Comparison of ENCODE assay signal across 30 mouse cellular contexts in genomic region chr2:118015182-118015581, GRCm38 (mm10).
"Had no signal": no experiment of that assay in that cellular context is flagged by ENCODE, and none has a peak within 500 bp of the region (broad histone marks: within the 10 kb centered on the region; RNA-seq: fewer than 3 reads in every experiment).

No protein-coding gene starts in this region.

- H3K4me1 ChIP-seq: limb, embryonic 10.5 days; limb, embryonic 12.5 days; limb, embryonic 13.5 days; limb, embryonic 15.5 days; liver, embryonic 12.5 days; liver, embryonic 13.5 days; liver, embryonic 15.5 days; lung, embryonic 15.5 days; midbrain, embryonic 10.5 days; midbrain, embryonic 12.5 days; midbrain, embryonic 13.5 days; midbrain, embryonic 15.5 days; neural tube, embryonic 12.5 days had no signal

- ATAC-seq: liver, embryonic 12.5 days; liver, postnatal 0 days; midbrain, embryonic 13.5 days; midbrain, embryonic 15.5 days; midbrain, embryonic 16.5 days had no signal

- H3K36me3 ChIP-seq: limb, embryonic 10.5 days; limb, embryonic 12.5 days; limb, embryonic 13.5 days; limb, embryonic 15.5 days; liver, embryonic 12.5 days; liver, embryonic 13.5 days; liver, embryonic 15.5 days; lung, embryonic 15.5 days; midbrain, embryonic 10.5 days; midbrain, embryonic 12.5 days; midbrain, embryonic 13.5 days; midbrain, embryonic 15.5 days; neural tube, embryonic 12.5 days had no signal

- H3K4me3 ChIP-seq: left cerebral cortex, adult 2 months; limb, embryonic 10.5 days; limb, embryonic 12.5 days; limb, embryonic 13.5 days; limb, embryonic 15.5 days; liver, embryonic 12.5 days; liver, embryonic 13.5 days; liver, embryonic 15.5 days; lung, embryonic 15.5 days; megakaryocyte, embryonic 14.5 days; midbrain, embryonic 10.5 days; midbrain, embryonic 12.5 days; midbrain, embryonic 13.5 days; midbrain, embryonic 15.5 days; myocyte; neural tube, embryonic 12.5 days had no signal

- DNase-seq: left cerebral cortex, postnatal 4 days; liver; liver, embryonic 13.5 days; liver, postnatal 0 days; lung, adult 18-20 months; lung, adult 2 months; lung, embryonic 14.5 days; lung, postnatal 36 days; lung, postnatal 4 days; midbrain, embryonic 14.5 days had no signal

- H3K27ac ChIP-seq: left cerebral cortex, adult 2 months; limb, embryonic 10.5 days; limb, embryonic 12.5 days; limb, embryonic 13.5 days; limb, embryonic 15.5 days; liver, embryonic 12.5 days; liver, embryonic 13.5 days; liver, embryonic 14.5 days; liver, embryonic 15.5 days; lung, embryonic 15.5 days; macrophage; midbrain, embryonic 10.5 days; midbrain, embryonic 12.5 days; midbrain, embryonic 13.5 days; midbrain, embryonic 15.5 days; neural tube, embryonic 12.5 days had no signal

- H3K9ac ChIP-seq: limb, embryonic 12.5 days; limb, embryonic 13.5 days; limb, embryonic 15.5 days; liver, embryonic 12.5 days; liver, embryonic 13.5 days; liver, embryonic 14.5 days; liver, embryonic 15.5 days; liver, postnatal 0 days; lung, embryonic 14.5 days; lung, embryonic 15.5 days; midbrain, embryonic 12.5 days; midbrain, embryonic 13.5 days; midbrain, embryonic 15.5 days; neural tube, embryonic 12.5 days had no signal

- H3K4me2 ChIP-seq: limb, embryonic 12.5 days; limb, embryonic 13.5 days; limb, embryonic 15.5 days; liver, embryonic 11.5 days; liver, embryonic 12.5 days; liver, embryonic 13.5 days; liver, embryonic 15.5 days; lung, embryonic 14.5 days; lung, embryonic 15.5 days; midbrain, embryonic 11.5 days; midbrain, embryonic 12.5 days; midbrain, embryonic 13.5 days; midbrain, embryonic 15.5 days; neural tube, embryonic 12.5 days had no signal

- H3K27me3 ChIP-seq: limb, embryonic 12.5 days; limb, embryonic 13.5 days; limb, embryonic 15.5 days; liver, embryonic 12.5 days; liver, embryonic 13.5 days; liver, embryonic 15.5 days; lung, embryonic 15.5 days; megakaryocyte, embryonic 14.5 days; midbrain, embryonic 12.5 days; midbrain, embryonic 13.5 days; midbrain, embryonic 15.5 days; neural tube, embryonic 12.5 days had no signal

- H3K9me3 ChIP-seq: limb, embryonic 10.5 days; limb, embryonic 12.5 days; limb, embryonic 13.5 days; limb, embryonic 15.5 days; liver, embryonic 12.5 days; liver, embryonic 13.5 days; liver, embryonic 15.5 days; lung, embryonic 15.5 days; megakaryocyte, embryonic 14.5 days; midbrain, embryonic 10.5 days; midbrain, embryonic 12.5 days; midbrain, embryonic 13.5 days; midbrain, embryonic 15.5 days; neural tube, embryonic 12.5 days had no signal
